Mouse (Mus musculus): ENCODE data around the gene Spry2. TPM values are rescaled to one million over a fixed set of nuclear protein-coding genes. Genes with fewer than 3 reads are reported as not detected.

The Spry2 gene
- 63.8 and 72.0 TPM in 2 replicates for polyA plus RNA-seq (2015; fragmentation: Nextera tagmentation; extraction: Ambion mirVana)

DNA sequence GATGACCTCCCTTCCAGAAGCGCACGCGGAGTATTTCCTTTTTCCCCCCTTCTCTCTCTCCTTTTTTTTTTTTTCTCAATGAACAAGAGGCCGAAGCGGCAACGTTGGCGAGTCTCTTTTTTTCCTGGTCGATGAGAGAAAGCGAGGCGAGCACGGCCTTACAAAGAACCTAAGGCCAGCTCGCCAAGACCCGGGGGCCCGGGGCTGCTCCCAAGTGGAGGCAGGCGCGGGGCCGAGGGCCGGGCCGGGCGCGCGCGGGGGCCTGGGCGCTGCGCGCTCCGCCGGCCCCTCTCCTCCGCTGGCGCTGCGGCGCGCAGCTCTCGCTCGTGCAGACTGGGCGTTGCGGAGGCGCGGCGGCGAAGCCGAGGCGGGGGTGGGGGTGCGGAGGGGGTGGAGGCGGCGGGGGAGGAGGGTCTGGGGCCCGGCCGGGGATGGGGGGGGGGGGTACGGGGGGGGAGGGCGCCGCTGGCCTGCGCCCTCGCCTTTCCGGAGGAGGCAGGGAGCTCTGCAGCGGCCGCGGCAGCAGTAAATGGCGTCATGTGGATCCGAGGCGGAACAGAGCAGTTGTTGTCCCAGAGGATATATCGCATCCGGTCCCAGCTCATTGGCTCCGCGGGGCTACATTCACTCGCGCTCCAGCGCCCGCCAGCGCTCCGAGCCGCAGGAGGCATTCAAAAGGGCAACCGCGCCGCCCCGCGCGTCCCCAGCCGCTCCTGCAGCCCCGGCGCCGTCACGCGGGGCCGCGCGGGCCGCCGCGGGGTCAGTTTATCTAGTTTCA is at the start of gene Spry2:
Gene Spry2, minus strand, starts transcription at position 29 of the 778 bp plus-strand sequence.
- Histone ChIP-seq H3K9ac (peak within 1 kb of the TSS; percentile 92), H3K9me3 (no peaks in the 10 kb centered on the region), H3K36me3 (no peaks in the 10 kb centered on the region), H3K4me3 (peak within 1 kb of the TSS; percentile 80), H3K27ac (peak within 1 kb of the TSS; percentile 100), H3K4me2 (peak within 1 kb of the TSS; percentile 94), H3K4me1 (peaks cover 19% of the 10 kb centered on the region), H3K27me3 (no peaks in the 10 kb centered on the region)
- ATAC-seq (ENCODE audit: insufficient number of reproducible peaks, low FRiP score, low TSS enrichment, low read depth) = peak; percentile 95
- under 1% methylated on average over 58 of the region's 89 CpGs for whole genome bisulfite sequencing

- Histone ChIP-seq H3K27me3 (no peaks in the 10 kb centered on the region), H3K4me3 (no peak overlapping the region), H3K36me3 (no peaks in the 10 kb centered on the region), H3K27ac (no peak overlapping the region), H3K4me1 (0 out of 2 replicates have a peak, but pooled peaks cover 2% of the 10 kb centered on the region), H3K9ac (no peak overlapping the region), H3K4me2 (no peak overlapping the region), H3K9me3 (no peaks in the 10 kb centered on the region)
- ATAC-seq (ENCODE audit: insufficient number of reproducible peaks, low FRiP score, low TSS enrichment, low read depth) = no peak
- 66% methylated on average over 9 of the region's 9 CpGs for WGBS
Measured at GRCm38 (mm10) chr14:105941353-105941752, 44.7 kb upstream of the Spry2 start.

- no peak for ATAC-seq (ENCODE audit: insufficient number of reproducible peaks, low FRiP score, low TSS enrichment, low read depth)
Measured at GRCm38 (mm10) chr14:105926726-105927125, 30.1 kb upstream of the Spry2 start.

DNA sequence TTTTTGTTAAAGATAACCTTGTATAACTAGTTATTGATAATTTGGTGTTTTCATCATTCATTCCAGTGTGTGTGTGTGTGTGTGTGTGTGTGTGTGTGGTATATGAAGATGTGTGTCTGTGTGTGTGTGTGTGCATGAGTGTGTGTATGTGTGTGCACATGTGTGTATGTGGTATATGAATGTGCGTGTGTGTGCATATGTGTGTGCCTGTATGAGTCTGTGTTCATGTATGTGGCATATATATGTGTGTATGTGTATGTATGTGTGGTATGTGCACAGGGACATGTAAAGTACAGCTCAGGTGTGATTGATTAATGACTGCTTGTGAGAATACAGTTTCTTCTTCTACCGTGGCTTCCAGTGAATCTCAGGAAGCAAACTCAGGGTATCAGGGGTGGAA is 28.7 kb upstream of the Spry2 start:
- Histone ChIP-seq H3K27ac (no peak overlapping the region), H3K4me1 (peaks cover 15% of the 10 kb centered on the region), H3K9ac (no peak overlapping the region), H3K4me2 (no peak overlapping the region), H3K36me3 (no peaks in the 10 kb centered on the region), H3K27me3 (no peaks in the 10 kb centered on the region), H3K4me3 (no peak overlapping the region), H3K9me3 (no peaks in the 10 kb centered on the region)
- no peak for ATAC-seq (ENCODE audit: insufficient number of reproducible peaks, low FRiP score, low TSS enrichment, low read depth)
- 79% methylated on average over 2 of the region's 2 CpGs for WGBS

More at GRCm38 (mm10) chr14:105926726-105927125, 30.1 kb upstream of the Spry2 start:
- 73% methylated on average over 9 of the region's 9 CpGs for WGBS
- H3K4me2 ChIP-seq = no peak overlapping the region
- no peaks in the 10 kb centered on the region for H3K36me3 ChIP-seq
- no peak overlapping the region for H3K9ac ChIP-seq
- H3K27ac ChIP-seq = no peak overlapping the region
- H3K4me1 ChIP-seq = peaks cover 5% of the 10 kb centered on the region; the same call in 1 of the 2 replicates
- H3K27me3 ChIP-seq = no peaks in the 10 kb centered on the region
- H3K4me3 ChIP-seq = no peak overlapping the region
- no peaks in the 10 kb centered on the region for H3K9me3 ChIP-seq

DNA sequence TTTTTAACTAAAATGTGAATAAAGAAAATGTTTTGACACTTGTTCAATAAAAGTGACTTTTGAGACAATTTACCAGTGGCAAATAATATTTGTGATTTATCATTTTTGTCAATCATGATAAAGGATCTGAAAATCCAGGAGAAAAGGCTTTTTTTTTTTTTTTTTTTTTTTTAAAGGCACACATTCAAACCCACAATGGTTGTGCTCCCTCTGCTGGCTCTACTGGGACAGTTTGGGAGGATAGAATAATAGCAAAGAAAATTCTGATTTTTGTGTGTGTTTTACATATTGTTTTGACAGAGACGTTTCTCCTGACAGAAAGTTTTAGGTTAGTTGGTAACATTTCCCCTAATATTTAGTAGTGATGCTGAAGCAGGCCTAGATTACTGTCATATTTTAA is 28.1 kb upstream of the Spry2 start:
- no peaks in the 10 kb centered on the region for H3K36me3 ChIP-seq
- H3K4me2 ChIP-seq = no peak overlapping the region
- peaks cover 15% of the 10 kb centered on the region for H3K4me1 ChIP-seq
- H3K4me3 ChIP-seq = no peak overlapping the region
- no peak for ATAC-seq (ENCODE audit: insufficient number of reproducible peaks, low FRiP score, low TSS enrichment, low read depth)
- no peak overlapping the region for H3K9ac ChIP-seq
- WGBS = 43% methylated on average over 1 of the region's 1 CpGs
- H3K9me3 ChIP-seq = no peaks in the 10 kb centered on the region
- no peaks in the 10 kb centered on the region for H3K27me3 ChIP-seq
- H3K27ac ChIP-seq = no peak overlapping the region

GRCm38 (mm10) chr14:105922874-105923273 is 26.3 kb upstream of the Spry2 start:
- H3K27me3 ChIP-seq = no peaks in the 10 kb centered on the region
- no peak overlapping the region for H3K9ac ChIP-seq
- no peak overlapping the region for H3K4me3 ChIP-seq
- H3K36me3 ChIP-seq = no peaks in the 10 kb centered on the region
- ATAC-seq (ENCODE audit: insufficient number of reproducible peaks, low FRiP score, low TSS enrichment, low read depth) = no peak
- H3K4me1 ChIP-seq = peaks cover 15% of the 10 kb centered on the region
- no peak overlapping the region for H3K4me2 ChIP-seq
- no peaks in the 10 kb centered on the region for H3K9me3 ChIP-seq
- no peak overlapping the region; the same call in 1 of the 2 replicates for H3K27ac ChIP-seq
- WGBS = 32% methylated on average over 8 of the region's 8 CpGs

GRCm38 (mm10) chr14:105922427-105922826 is 25.8 kb upstream of the Spry2 start:
- no peak overlapping the region for H3K9ac ChIP-seq
- no peak for ATAC-seq (ENCODE audit: insufficient number of reproducible peaks, low FRiP score, low TSS enrichment, low read depth)
- no peaks in the 10 kb centered on the region for H3K27me3 ChIP-seq
- no peaks in the 10 kb centered on the region for H3K36me3 ChIP-seq
- 45% methylated on average over 5 of the region's 5 CpGs for WGBS
- no peak overlapping the region for H3K4me3 ChIP-seq
- no peaks in the 10 kb centered on the region for H3K9me3 ChIP-seq
- no peak overlapping the region for H3K27ac ChIP-seq
- no peak overlapping the region for H3K4me2 ChIP-seq
- peaks cover 15% of the 10 kb centered on the region for H3K4me1 ChIP-seq

DNA sequence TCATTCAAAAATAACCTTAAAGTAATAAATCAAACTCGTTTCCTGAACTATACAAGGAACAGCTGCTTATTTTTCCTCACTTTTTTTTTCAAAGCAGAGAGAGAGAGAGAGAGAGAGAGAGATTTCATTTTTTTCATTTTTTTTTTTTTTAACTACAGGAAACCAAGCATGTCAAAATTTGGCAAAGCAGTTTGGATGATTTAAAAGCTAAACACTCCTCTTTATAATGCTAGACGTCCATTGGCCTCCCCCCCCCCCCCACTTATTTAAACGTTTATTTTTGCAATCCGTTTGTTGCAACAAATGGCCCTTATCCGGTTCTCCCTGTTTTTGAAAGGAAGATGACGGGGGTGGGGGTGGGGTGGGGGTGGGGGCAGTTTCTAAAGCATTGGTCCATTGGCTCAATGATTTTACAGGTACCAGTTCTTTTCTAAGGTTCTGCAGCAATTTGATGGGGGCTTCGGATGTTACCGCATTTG is 24.6 kb upstream of the Spry2 start:
- H3K4me3 ChIP-seq = no peak overlapping the region
- WGBS = 11% methylated on average over 8 of the region's 8 CpGs
- no peak overlapping the region for H3K27ac ChIP-seq

DNA sequence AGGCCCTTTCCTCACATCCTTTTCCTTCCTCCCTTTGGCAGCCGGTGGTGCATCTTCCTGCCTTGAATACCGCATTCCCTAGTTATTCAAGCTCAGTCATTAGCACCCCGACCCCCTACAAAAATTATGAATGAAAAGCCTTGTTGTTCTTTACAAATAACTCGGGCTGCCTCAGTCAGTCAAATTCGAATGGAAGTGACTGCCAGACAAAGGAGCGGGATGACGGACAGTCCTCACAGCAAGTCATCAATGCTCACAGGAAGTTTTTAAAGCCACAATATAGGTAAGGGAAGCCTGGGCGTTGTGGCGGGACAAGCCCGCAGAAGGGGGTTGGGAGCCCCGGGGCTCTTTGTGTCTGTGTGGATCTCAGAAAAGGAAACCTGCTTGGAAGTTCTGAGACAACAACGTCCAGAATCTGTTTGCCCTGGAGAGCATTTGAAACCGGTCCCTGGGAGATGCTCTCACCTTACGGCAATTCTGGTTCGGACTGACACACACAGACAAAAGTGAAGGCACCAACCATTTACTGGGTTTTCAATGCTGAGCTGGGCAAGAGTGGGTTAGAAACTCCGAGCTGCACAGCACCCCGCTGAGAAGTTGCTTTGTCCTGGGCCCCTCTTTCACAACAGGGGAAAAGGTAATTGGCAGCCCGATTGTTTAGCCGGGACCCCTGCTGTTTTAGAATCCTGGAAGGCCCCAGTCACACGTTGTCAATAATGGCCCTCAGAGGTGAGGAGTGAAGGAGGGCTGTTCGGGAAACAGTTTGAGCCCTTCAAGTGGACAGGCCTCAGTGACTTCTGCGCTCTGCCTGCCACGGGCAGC is 24.0 kb upstream of the Spry2 start:
- Histone ChIP-seq H3K4me1 (peaks cover 12% of the 10 kb centered on the region), H3K9me3 (no peaks in the 10 kb centered on the region), H3K27me3 (no peaks in the 10 kb centered on the region), H3K4me2 (peak overlapping the region; percentile 27), H3K4me3 (no peak overlapping the region), H3K27ac (no peak overlapping the region), H3K36me3 (no peaks in the 10 kb centered on the region), H3K9ac (no peak overlapping the region)
- WGBS = 12% methylated on average over 23 of the region's 23 CpGs
- ATAC-seq (ENCODE audit: insufficient number of reproducible peaks, low FRiP score, low TSS enrichment, low read depth) = no peak

More for the DNA sequence above, 24.6 kb upstream of the Spry2 start:
- H3K4me2 ChIP-seq = peak overlapping the region; percentile 27
- no peak overlapping the region for H3K9ac ChIP-seq
- no peaks in the 10 kb centered on the region for H3K9me3 ChIP-seq
- peaks cover 12% of the 10 kb centered on the region for H3K4me1 ChIP-seq
- no peaks in the 10 kb centered on the region for H3K36me3 ChIP-seq
- H3K27me3 ChIP-seq = no peaks in the 10 kb centered on the region
- no peak for ATAC-seq (ENCODE audit: insufficient number of reproducible peaks, low FRiP score, low TSS enrichment, low read depth)

DNA sequence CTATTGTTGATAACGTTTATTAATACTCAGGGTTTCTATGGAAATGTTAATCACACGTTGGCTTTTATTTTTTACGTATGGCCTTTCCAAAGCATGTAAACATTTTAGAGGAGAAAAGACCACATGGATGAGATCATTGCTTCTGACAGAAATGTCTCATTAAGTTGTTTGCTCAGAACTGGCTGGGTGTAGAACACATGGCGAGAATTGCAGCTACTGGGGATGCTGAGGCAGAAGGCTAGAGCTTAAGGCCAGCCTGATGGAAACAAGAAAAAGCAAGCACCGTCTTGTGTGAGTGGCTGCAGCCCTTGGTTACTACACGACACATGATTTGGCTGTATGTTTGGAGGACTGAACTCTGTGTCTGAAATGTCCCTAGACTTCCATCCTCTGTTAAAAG is 10.6 kb upstream of the Spry2 start:
- Histone ChIP-seq H3K4me2 (no peak overlapping the region), H3K9me3 (no peaks in the 10 kb centered on the region), H3K27ac (no peak overlapping the region), H3K36me3 (no peaks in the 10 kb centered on the region), H3K4me3 (no peak overlapping the region), H3K27me3 (no peaks in the 10 kb centered on the region), H3K4me1 (no peaks in the 10 kb centered on the region), H3K9ac (no peak overlapping the region)
- ATAC-seq (ENCODE audit: insufficient number of reproducible peaks, low FRiP score, low TSS enrichment, low read depth) = no peak
- WGBS = 70% methylated on average over 6 of the region's 6 CpGs

- H3K27ac ChIP-seq = no peak overlapping the region
- 92% methylated on average over 5 of the region's 5 CpGs for WGBS
- H3K27me3 ChIP-seq = no peaks in the 10 kb centered on the region
- no peaks in the 10 kb centered on the region for H3K4me1 ChIP-seq
- no peaks in the 10 kb centered on the region for H3K36me3 ChIP-seq
- no peak overlapping the region for H3K4me3 ChIP-seq
- ATAC-seq (ENCODE audit: insufficient number of reproducible peaks, low FRiP score, low TSS enrichment, low read depth) = no peak
- no peak overlapping the region for H3K9ac ChIP-seq
- H3K4me2 ChIP-seq = no peak overlapping the region
- no peaks in the 10 kb centered on the region for H3K9me3 ChIP-seq
Measured at GRCm38 (mm10) chr14:105905935-105906334, 9.3 kb upstream of the Spry2 start.

GRCm38 (mm10) chr14:105905509-105905908 is 8.9 kb upstream of the Spry2 start:
- no peaks in the 10 kb centered on the region for H3K9me3 ChIP-seq
- no peak overlapping the region for H3K4me3 ChIP-seq
- no peak for ATAC-seq (ENCODE audit: insufficient number of reproducible peaks, low FRiP score, low TSS enrichment, low read depth)
- no peak overlapping the region for H3K4me2 ChIP-seq
- H3K36me3 ChIP-seq = no peaks in the 10 kb centered on the region
- 88% methylated on average over 4 of the region's 4 CpGs for WGBS
- H3K4me1 ChIP-seq = no peaks in the 10 kb centered on the region
- no peaks in the 10 kb centered on the region for H3K27me3 ChIP-seq
- H3K9ac ChIP-seq = no peak overlapping the region
- no peak overlapping the region for H3K27ac ChIP-seq

Measured in limb, embryonic 15.5 days (tissue).